Mouse (Mus musculus) heart, embryonic 16.5 days (tissue): ENCODE data around the gene Ensa. TPM values are rescaled to one million over a fixed set of nuclear protein-coding genes. Genes with fewer than 3 reads are reported as not detected.

Experiments used
- ATAC-seq: fragments of 200-750 bp; cut with Nextera tagmentation; replicated peaks from 2 replicates; pipeline ENCODE4 v1.8.0; 2017; ENCODE audit warnings: moderate number of reproducible peaks; ENCODE audit not compliant: insufficient read depth, low FRiP score; ENCODE audit errors: extremely low read depth
- H3K27ac ChIP-seq: fragments of 300-500 bp; sonication (generic); 2 replicates; pipeline ENCODE4 v1.5.1; 2014; ENCODE audit warnings: mild to moderate bottlenecking, low read length, control low read depth, moderate library complexity
- H3K27me3 ChIP-seq: fragments of 300-500 bp; sonication (generic); 2 replicates; pipeline ENCODE4 v1.6.1; 2014; ENCODE audit warnings: low read length, mixed read lengths; ENCODE audit not compliant: control insufficient read depth, insufficient read depth
- H3K36me3 ChIP-seq: fragments of 300-500 bp; sonication (generic); 2 replicates; pipeline ENCODE4 v1.6.1; 2014; ENCODE audit not compliant: control insufficient read depth, insufficient read depth
- H3K4me1 ChIP-seq: fragments of 300-500 bp; sonication (generic); 2 replicates; pipeline ENCODE4 v1.6.1; 2014; ENCODE audit warnings: low read length, mixed read lengths; ENCODE audit not compliant: control insufficient read depth, insufficient read depth
- H3K4me2 ChIP-seq: fragments of 300-500 bp; sonication (generic); 2 replicates; pipeline ENCODE4 v1.6.1; 2014; ENCODE audit warnings: low read depth, mild to moderate bottlenecking, control low read depth, low read length
- H3K4me3 ChIP-seq: fragments of 300-500 bp; sonication (generic); 2 replicates; pipeline ENCODE4 v1.5.1; 2014; ENCODE audit warnings: mild to moderate bottlenecking, control low read depth, low read length
- H3K9ac ChIP-seq: fragments of 300-500 bp; sonication (generic); 2 replicates; pipeline ENCODE4 v1.6.1; 2014; ENCODE audit warnings: low read length, control low read depth
- H3K9me3 ChIP-seq: fragments of 300-500 bp; sonication (generic); replicated peaks from 2 replicates; pipeline ENCODE4 v1.6.1; 2016; ENCODE audit warnings: low read length; ENCODE audit not compliant: control insufficient read depth
- WGBS: fragments of 180-500 bp; shearing (Covaris S2); extraction: QIAGEN DNeasy Blood & Tissue Kit; methylation state at CpG from one replicate; pipeline ENCODE4 v1.1.7; 2014; 5-methylcytosine and 5-hydroxymethylcytosine counted together
- polyA plus RNA-seq: library from polyadenylated mRNA; unstranded; fragments of >200 nt; fragmentation: Nextera tagmentation; extraction: Ambion mirVana; gene quantifications from 2 replicates; pipeline ENCODE4 v1.2.1, GENCODE M21; 2015

Ensa gene
- polyA plus RNA-seq, 1 experiment from 2014 or later = 53.0 TPM

DNA sequence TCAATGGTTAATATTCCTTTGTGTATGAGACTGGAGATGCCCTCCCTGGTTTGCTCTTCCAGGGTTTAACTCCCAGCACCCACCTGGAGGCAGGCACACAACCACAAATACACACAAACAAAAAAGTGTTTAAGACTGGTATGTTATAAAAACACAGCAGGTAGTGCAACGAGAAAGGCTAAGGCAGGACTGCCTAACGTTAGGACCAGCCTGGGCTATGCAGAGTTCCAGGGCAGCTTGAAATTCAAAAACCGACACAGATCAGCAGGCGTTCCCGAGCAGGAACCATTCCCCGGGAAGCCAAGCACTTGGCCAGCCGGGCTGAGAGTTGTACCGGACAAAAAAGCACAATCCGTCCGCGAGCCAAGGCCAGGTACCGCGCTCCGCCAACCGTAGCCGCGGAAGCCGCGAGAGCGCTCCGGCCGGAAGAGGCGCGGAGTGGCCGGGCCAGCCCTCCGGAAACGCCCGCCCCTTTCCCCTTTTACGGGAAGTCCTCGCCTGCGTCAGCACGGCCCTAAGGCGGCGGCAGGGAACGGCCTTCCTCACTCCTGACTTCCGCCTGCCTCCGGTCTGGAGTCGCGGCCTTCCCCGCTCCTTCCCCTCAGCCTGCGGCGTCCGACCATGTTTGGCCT lies 33.6 kb downstream of the Ensa start, which contains the start of gene Mcl1:
Gene Mcl1, plus strand, starts transcription at position 553 of the 632 bp plus-strand sequence.
- Histone ChIP-seq H3K4me1 (peaks cover 29% of the 10 kb centered on the region), H3K9ac (peak within 1 kb of the TSS; percentile 100), H3K36me3 (peaks cover 11% of the 10 kb centered on the region; the same call in 1 of the 2 replicates), H3K27me3 (no peaks in the 10 kb centered on the region), H3K27ac (peak within 1 kb of the TSS; percentile 99), H3K9me3 (no peaks in the 10 kb centered on the region), H3K4me3 (peak within 1 kb of the TSS; percentile 99), H3K4me2 (peak within 1 kb of the TSS; percentile 85)
- peak; percentile 97 for ATAC-seq
- under 1% methylated on average over 41 of the region's 43 CpGs for WGBS

DNA sequence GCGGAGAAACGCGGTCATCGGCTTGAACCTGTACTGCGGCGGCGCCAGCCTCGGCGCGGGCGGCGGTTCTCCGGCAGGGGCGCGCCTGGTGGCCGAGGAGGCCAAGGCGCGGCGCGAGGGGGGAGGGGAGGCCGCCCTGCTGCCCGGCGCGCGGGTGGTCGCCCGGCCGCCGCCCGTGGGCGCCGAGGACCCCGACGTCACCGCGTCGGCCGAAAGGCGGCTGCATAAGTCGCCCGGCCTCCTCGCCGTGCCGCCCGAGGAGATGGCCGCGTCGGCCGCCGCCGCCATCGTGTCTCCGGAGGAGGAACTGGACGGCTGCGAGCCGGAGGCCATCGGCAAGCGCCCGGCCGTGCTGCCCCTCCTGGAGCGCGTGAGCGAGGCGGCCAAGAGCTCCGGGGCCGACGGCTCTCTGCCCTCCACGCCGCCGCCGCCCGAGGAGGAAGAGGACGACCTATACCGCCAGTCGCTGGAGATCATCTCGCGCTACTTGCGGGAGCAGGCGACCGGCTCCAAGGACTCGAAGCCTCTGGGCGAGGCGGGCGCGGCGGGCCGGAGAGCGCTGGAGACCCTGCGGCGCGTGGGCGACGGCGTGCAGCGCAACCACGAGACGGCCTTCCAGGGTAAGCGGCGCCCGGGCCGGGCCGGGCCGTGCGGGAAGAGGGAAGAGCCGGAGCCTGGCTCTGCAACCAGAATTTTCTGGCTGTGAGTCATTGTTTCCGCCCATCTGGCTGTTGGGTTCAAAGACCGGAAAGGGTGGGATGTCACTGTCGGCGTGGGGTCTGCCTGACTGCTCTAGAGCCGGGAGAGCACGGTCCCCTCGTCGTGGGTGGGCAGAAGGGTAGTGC lies 34.3 kb downstream of the Ensa start:
- peak; percentile 47 for ATAC-seq
- no peaks in the 10 kb centered on the region for H3K9me3 ChIP-seq
- under 1% methylated on average over 107 of the region's 113 CpGs for WGBS
- peak overlapping the region; percentile 100 for H3K9ac ChIP-seq
- peaks cover 31% of the 10 kb centered on the region for H3K4me1 ChIP-seq
- H3K27ac ChIP-seq = peak overlapping the region; percentile 99
- no peaks in the 10 kb centered on the region for H3K27me3 ChIP-seq
- peaks cover 18% of the 10 kb centered on the region for H3K36me3 ChIP-seq
- H3K4me2 ChIP-seq = peak overlapping the region; percentile 85
- H3K4me3 ChIP-seq = peak overlapping the region; percentile 99

- H3K27ac ChIP-seq = peak overlapping the region; percentile 99
- H3K4me2 ChIP-seq = peak overlapping the region; percentile 85
- H3K36me3 ChIP-seq = peaks cover 26% of the 10 kb centered on the region
- ATAC-seq = no peak
- H3K9me3 ChIP-seq = no peaks in the 10 kb centered on the region
- peaks cover 39% of the 10 kb centered on the region for H3K4me1 ChIP-seq
- H3K27me3 ChIP-seq = no peaks in the 10 kb centered on the region
- peak overlapping the region; percentile 100 for H3K9ac ChIP-seq
- WGBS = under 1% methylated on average over 8 of the region's 8 CpGs
- peak overlapping the region; percentile 99 for H3K4me3 ChIP-seq
Measured at GRCm38 (mm10) chr3:95659948-95660347, 35.2 kb downstream of the Ensa start.

- Histone ChIP-seq H3K4me3 (peak overlapping the region; percentile 99), H3K9ac (peak overlapping the region; percentile 100), H3K4me1 (peaks cover 49% of the 10 kb centered on the region), H3K9me3 (no peaks in the 10 kb centered on the region), H3K27me3 (no peaks in the 10 kb centered on the region), H3K27ac (peak overlapping the region; percentile 99), H3K36me3 (peaks cover 29% of the 10 kb centered on the region), H3K4me2 (peak overlapping the region; percentile 85)
- 5% methylated on average over 2 of the region's 2 CpGs for WGBS
- no peak for ATAC-seq
Measured at GRCm38 (mm10) chr3:95660788-95661478, 36.1 kb downstream of the Ensa start.

- peak overlapping the region; percentile 68 for H3K4me2 ChIP-seq
- peaks cover 59% of the 10 kb centered on the region for H3K4me1 ChIP-seq
- peak overlapping the region; percentile 61 for H3K9ac ChIP-seq
- H3K4me3 ChIP-seq = peak overlapping the region; percentile 38
- WGBS = 11% methylated on average over 7 of the region's 7 CpGs
- H3K36me3 ChIP-seq = peaks cover 29% of the 10 kb centered on the region
- H3K9me3 ChIP-seq = no peaks in the 10 kb centered on the region
- no peaks in the 10 kb centered on the region for H3K27me3 ChIP-seq
- H3K27ac ChIP-seq = peak overlapping the region; percentile 95
- no peak for ATAC-seq
Measured at GRCm38 (mm10) chr3:95661945-95662715, 37.3 kb downstream of the Ensa start.

GRCm38 (mm10) chr3:95662724-95663449 lies 38.1 kb downstream of the Ensa start:
- peak overlapping the region; percentile 68 for H3K4me2 ChIP-seq
- peaks cover 29% of the 10 kb centered on the region for H3K36me3 ChIP-seq
- 70% methylated on average over 7 of the region's 7 CpGs for WGBS
- peak overlapping the region; percentile 38 for H3K4me3 ChIP-seq
- ATAC-seq = no peak
- H3K27me3 ChIP-seq = no peaks in the 10 kb centered on the region
- peaks cover 64% of the 10 kb centered on the region for H3K4me1 ChIP-seq
- H3K9me3 ChIP-seq = no peaks in the 10 kb centered on the region
- H3K27ac ChIP-seq = peak overlapping the region; percentile 95
- H3K9ac ChIP-seq = peak overlapping the region; percentile 61

DNA sequence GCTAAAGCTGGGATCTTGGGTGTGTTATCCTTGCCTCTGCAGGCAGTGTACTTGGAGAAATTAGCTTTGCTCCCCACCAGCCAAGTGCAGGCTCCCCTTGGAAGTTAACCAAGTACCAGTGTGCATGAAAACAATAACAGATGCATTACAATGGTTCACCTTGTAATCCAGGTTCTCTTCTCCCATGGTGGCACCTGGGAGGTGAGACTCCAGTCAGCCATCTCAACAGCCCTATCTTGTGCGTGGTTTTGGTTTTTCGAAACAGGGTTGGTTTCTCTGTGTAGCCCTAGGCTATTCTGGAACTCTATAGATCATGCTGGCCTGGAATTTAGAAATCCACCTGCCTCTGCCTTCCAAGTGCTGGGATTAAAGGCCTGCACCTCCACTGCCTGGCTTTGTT lies 38.7 kb downstream of the Ensa start:
- Histone ChIP-seq H3K36me3 (peaks cover 29% of the 10 kb centered on the region), H3K4me2 (no peak overlapping the region; the same call in 1 of the 2 replicates), H3K9ac (no peak overlapping the region), H3K9me3 (no peaks in the 10 kb centered on the region), H3K4me3 (no peak overlapping the region), H3K4me1 (peaks cover 70% of the 10 kb centered on the region), H3K27me3 (no peaks in the 10 kb centered on the region), H3K27ac (peak overlapping the region; percentile 95)
- ATAC-seq = no peak
- 77% methylated on average over 2 of the region's 2 CpGs for WGBS
